ENCODE assay signal across 43 mouse cellular contexts in genomic region chr5:107848964-107849363, GRCm38 (mm10). TPM values are rescaled to one million over a fixed set of nuclear protein-coding genes. Genes with fewer than 3 reads are reported as not detected.
"Had no signal": no experiment of that assay in that cellular context is flagged by ENCODE, and none has a peak within 500 bp of the region (broad histone marks: within the 10 kb centered on the region; RNA-seq: fewer than 3 reads in every experiment).

No protein-coding gene starts in this region.

- H3K9ac ChIP-seq: limb, embryonic 12.5 days; limb, embryonic 13.5 days; limb, embryonic 15.5 days; liver, embryonic 12.5 days; liver, embryonic 13.5 days; liver, embryonic 14.5 days; liver, embryonic 15.5 days; liver, postnatal 0 days; lung, embryonic 14.5 days; lung, embryonic 15.5 days; midbrain, embryonic 12.5 days; midbrain, embryonic 13.5 days; midbrain, embryonic 15.5 days; neural tube, embryonic 12.5 days; neural tube, embryonic 13.5 days had no signal

- DNase-seq: left cerebral cortex, postnatal 4 days; liver; liver, embryonic 13.5 days; liver, postnatal 0 days; lung, adult 18-20 months; lung, adult 2 months; lung, embryonic 14.5 days; lung, postnatal 10 days; lung, postnatal 14 days; lung, postnatal 36 days; lung, postnatal 4 days; midbrain, embryonic 14.5 days had no signal

- H3K4me1 ChIP-seq: limb, embryonic 10.5 days; neural tube, embryonic 12.5 days had no signal

- H3K9me3 ChIP-seq: limb, embryonic 10.5 days; limb, embryonic 12.5 days; limb, embryonic 15.5 days; liver, embryonic 13.5 days; liver, embryonic 15.5 days; midbrain, embryonic 13.5 days; midbrain, embryonic 15.5 days had no signal

- H3K4me3 ChIP-seq: limb, embryonic 10.5 days; limb, embryonic 12.5 days; limb, embryonic 13.5 days; limb, embryonic 15.5 days; liver, embryonic 12.5 days; liver, embryonic 13.5 days; liver, embryonic 15.5 days; lung, embryonic 15.5 days; megakaryocyte, embryonic 14.5 days; midbrain, embryonic 10.5 days; midbrain, embryonic 12.5 days; midbrain, embryonic 13.5 days; midbrain, embryonic 15.5 days; myocyte; neural tube, embryonic 12.5 days; neural tube, embryonic 13.5 days had no signal

- ATAC-seq: liver, embryonic 12.5 days; liver, postnatal 0 days; lung, postnatal 0 days; midbrain, embryonic 13.5 days; midbrain, embryonic 15.5 days; midbrain, embryonic 16.5 days had no signal

- H3K27me3 ChIP-seq: limb, embryonic 12.5 days; limb, embryonic 13.5 days; limb, embryonic 15.5 days; liver, embryonic 12.5 days; liver, embryonic 13.5 days; liver, embryonic 15.5 days; lung, embryonic 15.5 days; midbrain, embryonic 12.5 days; midbrain, embryonic 13.5 days; midbrain, embryonic 15.5 days; neural tube, embryonic 12.5 days; neural tube, embryonic 13.5 days had no signal

- H3K36me3 ChIP-seq: lung, embryonic 15.5 days; midbrain, embryonic 12.5 days; midbrain, embryonic 13.5 days; midbrain, embryonic 15.5 days; neural tube, embryonic 12.5 days; neural tube, embryonic 13.5 days had no signal

- H3K27ac ChIP-seq: limb, embryonic 10.5 days; limb, embryonic 12.5 days; limb, embryonic 13.5 days; limb, embryonic 15.5 days; liver, embryonic 12.5 days; liver, embryonic 13.5 days; liver, embryonic 14.5 days; liver, embryonic 15.5 days; lung, embryonic 15.5 days; macrophage; midbrain, embryonic 10.5 days; midbrain, embryonic 12.5 days; midbrain, embryonic 13.5 days; midbrain, embryonic 15.5 days; neural tube, embryonic 12.5 days; neural tube, embryonic 13.5 days had no signal

- H3K4me2 ChIP-seq: limb, embryonic 12.5 days; limb, embryonic 13.5 days; limb, embryonic 15.5 days; liver, embryonic 11.5 days; liver, embryonic 12.5 days; liver, embryonic 13.5 days; liver, embryonic 15.5 days; lung, embryonic 14.5 days; lung, embryonic 15.5 days; midbrain, embryonic 11.5 days; midbrain, embryonic 12.5 days; midbrain, embryonic 13.5 days; midbrain, embryonic 15.5 days; neural tube, embryonic 12.5 days; neural tube, embryonic 13.5 days had no signal

RNA-seq across cellular contexts. Expression of gene Ube2d2b, which starts 19.1 kb away (rescaled TPM):
- total RNA-seq: left cerebral cortex, postnatal 14 days; left cerebral cortex, postnatal 25 days; left cerebral cortex, postnatal 36 days; left cerebral cortex, postnatal 4 days; liver, adult 2 months; megakaryocyte progenitor cell, adult 5-6 weeks; megakaryocyte-erythroid progenitor cell, adult 5-6 weeks; midbrain, postnatal 0 days; monocyte, adult 5-6 weeks had no signal
- polyA plus RNA-seq: limb, embryonic 14.5 days; limb, embryonic 15.5 days; liver, adult 2 months; lung, adult 2 months; macrophage; midbrain, embryonic 11.5 days; neural tube, embryonic 11.5 days; neural tube, embryonic 13.5 days had no signal
